Comparison of ENCODE assay signal across 9 mouse cellular contexts in the genomic region with DNA sequence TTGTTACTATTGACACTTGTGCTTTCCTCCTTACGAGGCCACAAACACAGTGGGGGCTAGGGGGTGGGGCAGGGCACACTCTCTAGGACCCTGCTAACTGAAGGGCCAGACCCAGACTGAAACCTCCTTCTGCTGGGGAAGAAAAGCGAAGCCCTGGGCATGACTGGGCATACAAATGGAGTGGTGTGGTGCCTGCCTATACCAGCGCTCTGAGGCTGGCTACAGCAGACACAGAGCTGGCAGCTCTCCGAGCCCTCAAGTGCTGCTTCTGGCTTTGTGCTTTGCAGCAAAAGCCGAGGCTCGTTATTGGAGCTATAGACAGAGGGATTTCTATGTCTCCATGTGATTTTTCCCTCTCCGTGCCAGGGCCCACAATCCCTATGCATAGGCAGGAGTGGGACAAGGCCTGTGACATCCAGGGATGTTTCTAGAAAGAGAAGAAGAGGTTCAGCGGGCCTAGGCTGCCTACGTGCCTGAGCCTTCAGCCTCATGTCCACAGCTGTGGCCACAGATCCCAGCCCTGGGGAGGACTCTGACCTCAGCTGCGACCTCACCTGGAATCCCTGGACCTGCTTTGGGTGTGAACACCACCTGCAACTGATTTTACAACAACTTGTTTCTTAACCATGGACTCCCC. TPM values are rescaled to one million over a fixed set of nuclear protein-coding genes. Genes with fewer than 3 reads are reported as not detected.
DNase-seq lines count a peak whose midpoint lies in the region; ATAC-seq lines count a peak whose summit lies in the region.
"Had no signal": no experiment of that assay in that cellular context is flagged by ENCODE, and none has a peak within 500 bp of the region (broad histone marks: within the 10 kb centered on the region; RNA-seq: fewer than 3 reads in every experiment).

No protein-coding gene starts in this region.

- H3K36me3 ChIP-seq in limb, embryonic 10.5 days, result no peaks in the 10 kb centered on the region
- H3K36me3 ChIP-seq in neural tube, embryonic 14.5 days (ENCODE audit: control insufficient read depth, insufficient read depth, low read length), result no peaks in the 10 kb centered on the region
- H3K36me3 ChIP-seq: liver, embryonic 12.5 days had no signal

- H3K4me3 ChIP-seq in limb, embryonic 10.5 days, result no peak overlapping the region
- no peak overlapping the region for H3K4me3 ChIP-seq in neural tube, embryonic 14.5 days (ENCODE audit: low read depth, low read length)
- H3K4me3 ChIP-seq: liver, embryonic 12.5 days had no signal

- peak; percentile 60 for ATAC-seq in neural tube, embryonic 14.5 days (ENCODE audit: low read depth)
- ATAC-seq: liver, embryonic 12.5 days had no signal

- no peaks in the 10 kb centered on the region for H3K9me3 ChIP-seq in limb, embryonic 10.5 days (replicated peaks)
- no peaks in the 10 kb centered on the region for H3K9me3 ChIP-seq in neural tube, embryonic 14.5 days (ENCODE audit: control insufficient read depth, low read length)
- H3K9me3 ChIP-seq: liver, embryonic 12.5 days had no signal

- peak overlapping the region; percentile 89 for H3K27ac ChIP-seq in limb, embryonic 10.5 days
- H3K27ac ChIP-seq in neural tube, embryonic 14.5 days (ENCODE audit: low read depth, low read length), result peak overlapping the region; percentile 18; the same call in 1 of the 2 replicates
- H3K27ac ChIP-seq: liver, embryonic 12.5 days had no signal

- WGBS in limb, embryonic 10.5 days, result 66% methylated on average over 10 of the region's 10 CpGs
- 63% methylated on average over 10 of the region's 10 CpGs for WGBS in neural tube, embryonic 14.5 days

- H3K4me1 ChIP-seq in limb, embryonic 10.5 days, result peaks cover 62% of the 10 kb centered on the region
- peaks cover 7% of the 10 kb centered on the region; the same call in 1 of the 2 replicates for H3K4me1 ChIP-seq in neural tube, embryonic 14.5 days (ENCODE audit: control insufficient read depth, insufficient read depth, low read length)
- H3K4me1 ChIP-seq: liver, embryonic 12.5 days had no signal

- H3K4me2 ChIP-seq in neural tube, embryonic 14.5 days (ENCODE audit: low read depth, low read length), result no peak overlapping the region
- H3K4me2 ChIP-seq: liver, embryonic 12.5 days had no signal

- H3K27me3 ChIP-seq in limb, embryonic 10.5 days (ENCODE audit: low read depth, poor library complexity, severe bottlenecking), result peaks cover 100% of the 10 kb centered on the region
- no peaks in the 10 kb centered on the region; the same call in 1 of the 2 replicates for H3K27me3 ChIP-seq in neural tube, embryonic 14.5 days (ENCODE audit: control insufficient read depth, insufficient read depth, low read length)

- peak; percentile 34 to 48 for DNase-seq in cerebellum, postnatal 25 days
- DNase-seq in cerebellum, adult 9-11 months, result no peak
- peak; percentile 51 for DNase-seq in right cerebral cortex, postnatal 14 days
- no peak for DNase-seq in right cerebral cortex, adult 2 months (ENCODE audit: low spot score in 2 of 2)
- peak; percentile 29 for DNase-seq in limb, embryonic 10.5 days (ENCODE audit: low spot score)
- DNase-seq in kidney, adult 8-10 months, result no peak
- DNase-seq in adrenal gland, adult 8-10 months, result no peak

- no peak overlapping the region for H3K9ac ChIP-seq in neural tube, embryonic 14.5 days (replicated peaks; ENCODE audit: low read depth, low read length)
- H3K9ac ChIP-seq: liver, embryonic 12.5 days had no signal

RNA-seq across cellular contexts. Expression of gene Pja1, which starts 19.7 kb away (rescaled TPM):
- polyA plus RNA-seq in limb, embryonic 10.5 days (2016; fragmentation: Nextera tagmentation; extraction: Ambion mirVana), result 175 and 184 TPM in 2 replicates
- 335 and 351 TPM in 2 replicates for polyA plus RNA-seq in neural tube, embryonic 14.5 days (2014; fragmentation: Nextera tagmentation; extraction: Ambion mirVana)
- total RNA-seq in adrenal gland, adult 8-10 months (2022), result 100 to 1,000 TPM; 141 to 154 (median 142) TPM

Comparison
In these comparisons a context has a peak if more than half of its experiments do, and no peak if none do; other contexts are left out.
1. DNase-seq: peak in cerebellum, postnatal 25 days (2 of 2), right cerebral cortex, postnatal 14 days (single experiment) and limb, embryonic 10.5 days (single experiment); none in cerebellum, adult 9-11 months (single experiment), right cerebral cortex, adult 2 months (0 of 2), kidney, adult 8-10 months (0 of 2) and adrenal gland, adult 8-10 months (single experiment).